Mouse (Mus musculus) C2C12 (cell line): ENCODE results near the gene Sema3b. TPM values are rescaled to one million over a fixed set of nuclear protein-coding genes. Genes with fewer than 3 reads are reported as not detected.

Experiments
- H3K27me3 ChIP-seq: one replicate; pipeline ENCODE4 v1.6.1; 2011; ENCODE audit not compliant: control insufficient read depth, insufficient read depth, insufficient read length
- H3K36me3 ChIP-seq: one replicate; pipeline ENCODE4 v1.6.1; 2011; ENCODE audit not compliant: control insufficient read depth, insufficient read depth
- H3K4me3 ChIP-seq: one replicate; pipeline ENCODE4 v1.5.1; 2011; ENCODE audit warnings: mild to moderate bottlenecking, control low read depth; ENCODE audit not compliant: poor library complexity, insufficient read depth, severe bottlenecking
- H3K79me2 ChIP-seq: one replicate; pipeline ENCODE4 v1.6.1; 2011; ENCODE audit not compliant: control insufficient read depth, insufficient read depth
- H3K79me3 ChIP-seq: one replicate; pipeline ENCODE4 v1.6.1; 2011; ENCODE audit warnings: low read depth, control low read depth
- H3ac ChIP-seq: one replicate; pipeline ENCODE3; 2011; ENCODE audit warnings: low read depth; ENCODE audit not compliant: control insufficient read depth, insufficient read length
- CEBPB ChIP-seq: IDR thresholded peaks from one replicate; pipeline ENCODE4 v1.6.1; 2011; ENCODE audit warnings: low read depth, mild to moderate bottlenecking, control low read depth, moderate library complexity
- CTCF ChIP-seq: IDR thresholded peaks from one replicate; pipeline ENCODE4 v1.5.1; 2011; ENCODE audit not compliant: control insufficient read depth, insufficient read depth, insufficient read length
- FOSL1 ChIP-seq: IDR thresholded peaks from one replicate; pipeline ENCODE4 v1.8.0; 2011; ENCODE audit warnings: mild to moderate bottlenecking, low read length; ENCODE audit not compliant: poor library complexity, insufficient read depth, severe bottlenecking
- MAX ChIP-seq: IDR thresholded peaks from one replicate; pipeline ENCODE4 v1.6.1; 2011; ENCODE audit warnings: mild to moderate bottlenecking, control low read depth
- MYOD1 ChIP-seq: IDR thresholded peaks from one replicate; pipeline ENCODE4 v1.6.1; 2011; ENCODE audit warnings: low read depth; ENCODE audit not compliant: control insufficient read depth, insufficient read length
- MYOG ChIP-seq: IDR thresholded peaks from one replicate; pipeline ENCODE4 v1.6.1; 2011; ENCODE audit not compliant: control insufficient read depth, insufficient read length; ENCODE audit errors: extremely low read depth
- USF1 ChIP-seq: IDR thresholded peaks from one replicate; pipeline ENCODE4 v1.6.1; 2011; ENCODE audit warnings: low read depth, mild to moderate bottlenecking, control low read depth, moderate library complexity
- polyA plus RNA-seq: library from polyadenylated mRNA; unstranded; fragments of >200 nt; fragmentation: generic; extraction: Trizol; gene quantifications from one replicate; pipeline ENCODE4 v1.2.1, GENCODE M21; 2012; ENCODE audit warnings: missing spikeins

The Sema3b gene
- polyA plus RNA-seq, 1 experiment = 13.7 TPM

GRCm38 (mm10) chr9:107615035-107615434 lies 6.0 kb upstream of the Sema3b start:
- no peak overlapping the region for H3ac ChIP-seq
- no peaks in the 10 kb centered on the region for H3K27me3 ChIP-seq
- peaks cover 54% of the 10 kb centered on the region for H3K36me3 ChIP-seq
- H3K79me2 ChIP-seq = peaks cover 11% of the 10 kb centered on the region
- no peak overlapping the region for H3K4me3 ChIP-seq
- no peaks in the 10 kb centered on the region for H3K79me3 ChIP-seq
- no peak for TF ChIP-seq MAX
- no peak for TF ChIP-seq CTCF
- no peak for TF ChIP-seq FOSL1
- TF ChIP-seq MYOD1 = no peak
- no peak for TF ChIP-seq USF1
- no peak for TF ChIP-seq CEBPB

- H3K27me3 ChIP-seq = no peaks in the 10 kb centered on the region
- peaks cover 43% of the 10 kb centered on the region for H3K36me3 ChIP-seq
- H3K79me2 ChIP-seq = peaks cover 6% of the 10 kb centered on the region
- no peak overlapping the region for H3ac ChIP-seq
- no peak for TF ChIP-seq CTCF
- H3K79me3 ChIP-seq = no peaks in the 10 kb centered on the region
- H3K4me3 ChIP-seq = no peak overlapping the region
These were observed 4.0 kb upstream of the Sema3b start for GRCm38 (mm10) chr9:107612945-107613569.

- TF ChIP-seq CTCF (peak; percentile 99), USF1 (peak; percentile 25), FOSL1 (no peak), MYOG (no peak), MYOD1 (peak; percentile 62), MAX (peak; percentile 33), CEBPB (no peak)
- no peaks in the 10 kb centered on the region for H3K79me3 ChIP-seq
- H3ac ChIP-seq = no peak overlapping the region
- no peaks in the 10 kb centered on the region for H3K79me2 ChIP-seq
- no peaks in the 10 kb centered on the region for H3K27me3 ChIP-seq
- no peak overlapping the region for H3K4me3 ChIP-seq
- H3K36me3 ChIP-seq = peaks cover 36% of the 10 kb centered on the region
These were observed 3.3 kb upstream of the Sema3b start for GRCm38 (mm10) chr9:107612191-107612944.

GRCm38 (mm10) chr9:107611456-107612190 lies 2.6 kb upstream of the Sema3b start:
- H3K27me3 ChIP-seq = no peaks in the 10 kb centered on the region
- no peak for TF ChIP-seq CTCF
- TF ChIP-seq CEBPB = no peak
- no peak for TF ChIP-seq FOSL1
- TF ChIP-seq MAX = no peak
- no peak for TF ChIP-seq USF1
- TF ChIP-seq MYOG = no peak
- TF ChIP-seq MYOD1 = no peak
- H3K79me3 ChIP-seq = no peaks in the 10 kb centered on the region
- H3K79me2 ChIP-seq = no peaks in the 10 kb centered on the region
- H3K36me3 ChIP-seq = peaks cover 29% of the 10 kb centered on the region
- no peak overlapping the region for H3K4me3 ChIP-seq
- no peak overlapping the region for H3ac ChIP-seq

GRCm38 (mm10) chr9:107609433-107609830 lies 403 bp upstream of the Sema3b start:
- no peaks in the 10 kb centered on the region for H3K79me3 ChIP-seq
- H3K79me2 ChIP-seq = no peaks in the 10 kb centered on the region
- H3K27me3 ChIP-seq = no peaks in the 10 kb centered on the region
- no peak for TF ChIP-seq CEBPB
- no peak for TF ChIP-seq MAX
- TF ChIP-seq CTCF = no peak
- no peak for TF ChIP-seq FOSL1
- no peak for TF ChIP-seq MYOG
- no peak for TF ChIP-seq USF1
- no peak for TF ChIP-seq MYOD1
- peaks cover 8% of the 10 kb centered on the region for H3K36me3 ChIP-seq
- no peak overlapping the region for H3K4me3 ChIP-seq
- no peak overlapping the region for H3ac ChIP-seq
